Mouse (Mus musculus) liver, embryonic 15.5 days (tissue): ENCODE data around the gene Ctsf. TPM values are rescaled to one million over a fixed set of nuclear protein-coding genes. Genes with fewer than 3 reads are reported as not detected.

Source experiments
- ATAC-seq: fragments of 200-750 bp; cut with Nextera tagmentation; 2 replicates; pipeline ENCODE4 v1.8.0; 2017; ENCODE audit warnings: moderate number of reproducible peaks, mild to moderate bottlenecking, moderate library complexity; ENCODE audit not compliant: insufficient read depth
- H3K27ac ChIP-seq: fragments of 300-500 bp; sonication (generic); replicated peaks from 2 replicates; pipeline ENCODE4 v1.5.1; 2015; ENCODE audit warnings: mild to moderate bottlenecking, inconsistent platforms
- H3K27me3 ChIP-seq: fragments of 300-500 bp; sonication (generic); 2 replicates; pipeline ENCODE4 v1.6.1; 2015; ENCODE audit warnings: mild to moderate bottlenecking, inconsistent platforms
- H3K36me3 ChIP-seq: fragments of 300-500 bp; sonication (generic); replicated peaks from 2 replicates; pipeline ENCODE4 v1.6.1; 2015; ENCODE audit warnings: moderate library complexity, mild to moderate bottlenecking, inconsistent platforms
- H3K4me1 ChIP-seq: fragments of 300-500 bp; sonication (generic); replicated peaks from 2 replicates; pipeline ENCODE4 v1.6.1; 2015; ENCODE audit warnings: inconsistent platforms
- H3K4me2 ChIP-seq: fragments of 300-500 bp; sonication (generic); 2 replicates; pipeline ENCODE4 v1.6.1; 2015; ENCODE audit warnings: moderate library complexity, mild to moderate bottlenecking, inconsistent platforms
- H3K4me3 ChIP-seq: fragments of 300-500 bp; sonication (generic); replicated peaks from 2 replicates; pipeline ENCODE4 v1.5.1; 2015; ENCODE audit warnings: mild to moderate bottlenecking, inconsistent platforms
- H3K9ac ChIP-seq: fragments of 300-500 bp; sonication (generic); 2 replicates; pipeline ENCODE4 v1.6.1; 2015; ENCODE audit warnings: moderate library complexity, mild to moderate bottlenecking, inconsistent platforms
- H3K9me3 ChIP-seq: fragments of 300-500 bp; sonication (generic); replicated peaks from 2 replicates; pipeline ENCODE4 v1.6.1; 2016; ENCODE audit warnings: inconsistent platforms
- WGBS: fragments of 180-500 bp; shearing (Covaris S2); methylation state at CpG from one replicate; pipeline ENCODE4 v1.1.7; 2015; ENCODE audit warnings: mixed read lengths; ENCODE audit not compliant: insufficient replicate concordance; 5-methylcytosine and 5-hydroxymethylcytosine counted together
- polyA plus RNA-seq: library from polyadenylated mRNA; unstranded; fragments of >200 nt; fragmentation: Nextera tagmentation; extraction: Ambion mirVana; gene quantifications from 2 replicates; pipeline ENCODE4 v1.2.1, GENCODE M21; 2015

Ctsf gene
- polyA plus RNA-seq, 1 experiment from 2014 or later: 25.8 TPM

- no peaks in the 10 kb centered on the region for H3K27me3 ChIP-seq
- no peak for ATAC-seq
- peaks cover 10% of the 10 kb centered on the region for H3K4me1 ChIP-seq
- H3K36me3 ChIP-seq: peaks cover 36% of the 10 kb centered on the region
- H3K27ac ChIP-seq: no peak overlapping the region
- no peak overlapping the region for H3K9ac ChIP-seq
- WGBS: 83% methylated on average over 7 of the region's 7 CpGs
- H3K4me3 ChIP-seq: no peak overlapping the region
- H3K9me3 ChIP-seq: no peaks in the 10 kb centered on the region
- H3K4me2 ChIP-seq: no peak overlapping the region
Observed at GRCm38 (mm10) chr19:4829156-4829555, 25.8 kb upstream of the Ctsf start.

- H3K4me3 ChIP-seq: no peak overlapping the region
- H3K4me1 ChIP-seq: peaks cover 35% of the 10 kb centered on the region
- no peaks in the 10 kb centered on the region for H3K27me3 ChIP-seq
- no peak for ATAC-seq
- H3K27ac ChIP-seq: no peak overlapping the region
- peaks cover 16% of the 10 kb centered on the region for H3K36me3 ChIP-seq
- no peak overlapping the region for H3K9ac ChIP-seq
- H3K9me3 ChIP-seq: no peaks in the 10 kb centered on the region
- WGBS: 87% methylated on average over 8 of the region's 8 CpGs
- no peak overlapping the region for H3K4me2 ChIP-seq
Observed at GRCm38 (mm10) chr19:4833977-4834376, 21.0 kb upstream of the Ctsf start.

DNA sequence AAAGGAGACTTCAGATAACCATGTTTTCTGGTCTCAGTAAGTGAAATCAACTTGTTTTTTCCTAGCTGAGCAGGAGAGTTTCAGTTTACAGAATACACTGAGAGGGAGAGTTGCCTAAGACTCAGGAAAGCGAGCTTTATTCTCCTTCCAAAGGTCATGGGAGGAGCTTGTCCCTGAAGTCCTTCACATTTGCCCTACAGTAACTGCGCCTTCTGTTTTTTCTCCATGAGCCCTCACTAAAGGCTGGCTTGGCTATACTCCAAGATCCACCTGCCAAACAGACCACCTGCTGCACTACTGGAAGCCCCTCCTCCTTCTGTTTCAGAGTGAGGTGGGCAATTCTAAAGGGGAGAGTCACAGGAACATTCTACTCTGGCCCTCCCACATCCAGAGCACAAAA, 18.8 kb upstream of the Ctsf start:
- Histone ChIP-seq H3K4me2 (no peak overlapping the region), H3K4me1 (peaks cover 48% of the 10 kb centered on the region), H3K27me3 (peaks cover 17% of the 10 kb centered on the region), H3K4me3 (no peak overlapping the region), H3K9ac (no peak overlapping the region), H3K27ac (peak overlapping the region; percentile 26), H3K9me3 (no peaks in the 10 kb centered on the region), H3K36me3 (peaks cover 16% of the 10 kb centered on the region)
- no peak for ATAC-seq
- 75% methylated on average over 2 of the region's 2 CpGs for WGBS

DNA sequence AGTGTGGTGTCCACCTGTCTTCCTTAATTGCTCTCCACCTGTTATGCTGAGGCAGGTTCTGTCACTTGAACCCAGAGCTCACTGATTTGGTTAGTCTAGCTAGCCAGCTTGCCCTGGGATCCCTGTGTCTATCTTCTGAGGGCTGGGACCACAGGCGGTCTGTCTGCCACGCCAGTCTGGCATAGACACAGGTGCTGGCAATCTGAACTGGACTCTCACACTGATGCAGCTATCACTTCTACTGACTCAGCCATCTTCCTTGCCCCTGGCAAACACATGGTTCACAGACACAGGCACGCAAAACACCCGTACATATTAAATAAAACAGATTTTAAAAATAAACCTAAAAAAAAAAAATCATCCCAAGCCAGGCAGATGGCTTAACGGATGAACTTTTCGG, 17.9 kb upstream of the Ctsf start:
- no peak for ATAC-seq
- Histone ChIP-seq H3K36me3 (peaks cover 13% of the 10 kb centered on the region), H3K27ac (no peak overlapping the region), H3K4me1 (peaks cover 48% of the 10 kb centered on the region), H3K9me3 (no peaks in the 10 kb centered on the region), H3K4me3 (no peak overlapping the region), H3K4me2 (no peak overlapping the region), H3K27me3 (peaks cover 27% of the 10 kb centered on the region), H3K9ac (no peak overlapping the region)
- 82% methylated on average over 6 of the region's 6 CpGs for WGBS

DNA sequence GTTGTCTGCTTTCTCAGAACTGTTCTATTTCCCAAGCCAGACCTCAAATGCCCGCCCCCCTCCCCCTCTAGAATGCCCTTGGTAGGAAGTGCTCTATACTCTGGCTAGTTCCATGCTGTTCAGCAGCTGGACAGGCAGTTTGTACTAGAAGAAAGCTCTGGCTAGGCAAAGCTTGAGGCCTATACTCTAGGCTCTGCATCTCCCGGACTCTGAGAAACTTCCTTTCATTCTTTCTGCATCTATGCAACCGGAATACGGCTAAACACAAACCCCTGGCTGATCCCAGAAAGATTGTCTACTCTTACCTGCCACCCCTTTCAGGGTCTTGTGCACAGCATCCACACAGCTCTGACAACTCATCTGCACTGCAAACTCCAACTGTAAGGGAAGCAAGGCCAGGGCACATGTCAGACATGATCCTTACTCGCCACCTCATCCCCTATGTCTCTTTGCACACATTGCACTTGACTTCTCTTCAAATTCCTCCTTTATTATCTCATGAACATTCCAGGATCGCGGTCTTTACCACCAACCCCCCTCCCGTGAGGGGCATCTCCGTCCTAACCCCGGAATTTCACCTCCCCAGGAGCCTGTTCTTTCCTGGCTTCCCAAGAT, 16.3 kb upstream of the Ctsf start:
- Histone ChIP-seq H3K4me3 (peak overlapping the region; percentile 67), H3K4me1 (peaks cover 48% of the 10 kb centered on the region), H3K27me3 (peaks cover 41% of the 10 kb centered on the region), H3K36me3 (no peaks in the 10 kb centered on the region), H3K9ac (peak overlapping the region; percentile 76), H3K27ac (peak overlapping the region; percentile 79), H3K4me2 (peak overlapping the region; percentile 96), H3K9me3 (no peaks in the 10 kb centered on the region)
- 28% methylated on average over 10 of the region's 10 CpGs for WGBS
- peak; percentile 43 for ATAC-seq

DNA sequence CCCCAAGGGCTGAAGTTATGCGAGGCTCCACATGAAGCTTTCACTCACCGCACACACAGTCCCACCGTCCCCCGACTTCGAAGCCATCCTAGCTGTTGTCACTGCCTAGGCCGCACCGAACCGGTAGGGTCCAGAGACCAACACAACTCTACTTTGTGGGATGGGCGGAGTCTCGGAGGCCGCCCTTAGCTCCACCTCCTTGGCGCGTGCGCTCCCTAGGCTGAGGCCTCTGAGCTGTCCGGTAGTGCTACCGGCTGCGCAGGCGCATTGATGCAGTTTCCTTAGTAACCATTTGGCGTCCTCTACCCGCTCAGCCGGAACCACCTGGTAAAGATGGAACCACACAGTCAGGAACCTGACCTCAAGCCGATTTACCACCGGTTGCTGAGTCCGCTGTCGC, 15.8 kb upstream of the Ctsf start, which contains the start of the genes Ccs and Ccdc87:
Ccs (minus strand) TSS at position 184 of the 400 bp plus-strand sequence.
Ccdc87 (plus strand) TSS at position 218 of the 400 bp plus-strand sequence.
- peak within 1 kb of the TSS; percentile 96 for H3K4me2 ChIP-seq
- peaks cover 44% of the 10 kb centered on the region for H3K27me3 ChIP-seq
- no peaks in the 10 kb centered on the region for H3K9me3 ChIP-seq
- H3K4me3 ChIP-seq: peak within 1 kb of the TSS; percentile 67
- H3K36me3 ChIP-seq: no peaks in the 10 kb centered on the region
- H3K27ac ChIP-seq: peak within 1 kb of the TSS; percentile 79
- peak; percentile 97 for ATAC-seq
- peaks cover 48% of the 10 kb centered on the region for H3K4me1 ChIP-seq
- H3K9ac ChIP-seq: peak within 1 kb of the TSS; percentile 76
- WGBS: under 1% methylated on average over 25 of the region's 25 CpGs

DNA sequence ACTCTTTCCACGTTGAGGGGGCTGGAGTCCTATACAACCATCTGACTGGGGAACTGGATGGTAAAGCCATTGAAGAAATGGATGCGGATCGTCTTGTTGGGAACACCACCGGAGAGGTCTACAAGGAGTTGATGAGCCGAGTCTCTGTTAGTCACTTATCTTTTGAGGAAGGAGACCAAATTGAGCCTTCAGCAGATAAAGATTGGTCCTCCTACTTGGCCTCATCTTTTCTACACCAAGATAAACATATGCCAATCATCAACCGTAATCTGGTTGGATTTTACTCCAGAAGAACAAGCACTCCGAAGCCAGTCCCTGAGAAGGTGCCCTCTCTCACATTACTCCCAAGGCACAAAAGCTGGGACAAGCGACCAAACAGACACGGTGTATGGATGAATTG, 14.1 kb upstream of the Ctsf start:
- no peak for ATAC-seq
- Histone ChIP-seq H3K4me3 (no peak overlapping the region), H3K27ac (no peak overlapping the region), H3K36me3 (no peaks in the 10 kb centered on the region), H3K4me2 (no peak overlapping the region), H3K9ac (no peak overlapping the region), H3K27me3 (peaks cover 58% of the 10 kb centered on the region), H3K9me3 (no peaks in the 10 kb centered on the region), H3K4me1 (peaks cover 40% of the 10 kb centered on the region)
- WGBS: 55% methylated on average over 9 of the region's 9 CpGs

GRCm38 (mm10) chr19:4842611-4843010, 12.3 kb upstream of the Ctsf start:
- Histone ChIP-seq H3K4me2 (no peak overlapping the region), H3K9ac (no peak overlapping the region), H3K27me3 (peaks cover 72% of the 10 kb centered on the region), H3K27ac (no peak overlapping the region), H3K4me1 (peaks cover 31% of the 10 kb centered on the region), H3K4me3 (no peak overlapping the region), H3K36me3 (no peaks in the 10 kb centered on the region), H3K9me3 (no peaks in the 10 kb centered on the region)
- no peak for ATAC-seq
- WGBS: 40% methylated on average over 2 of the region's 2 CpGs

DNA sequence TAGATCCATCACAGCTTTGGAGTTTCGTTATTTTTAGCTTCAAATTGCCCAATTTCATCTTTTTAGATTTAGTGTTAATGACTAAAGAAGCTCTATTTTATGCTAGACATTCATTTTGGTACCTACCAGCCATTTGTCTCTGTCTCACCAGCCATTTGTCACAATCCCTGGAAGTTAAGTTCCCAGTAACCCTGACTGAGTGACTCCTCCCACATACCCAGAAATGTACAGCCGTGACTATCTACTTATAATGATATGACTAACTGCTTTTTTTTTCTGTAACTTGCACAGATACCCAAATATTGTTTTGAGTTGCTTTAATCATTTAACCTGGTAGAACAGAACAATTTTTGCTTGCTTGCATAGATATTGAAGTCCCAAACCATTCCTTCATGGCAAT, 9.1 kb upstream of the Ctsf start:
- 39% methylated on average over 2 of the region's 2 CpGs for WGBS
- Histone ChIP-seq H3K9me3 (no peaks in the 10 kb centered on the region), H3K4me2 (no peak overlapping the region), H3K9ac (no peak overlapping the region), H3K4me1 (peaks cover under 1% of the 10 kb centered on the region), H3K27me3 (peaks cover 86% of the 10 kb centered on the region), H3K36me3 (no peaks in the 10 kb centered on the region), H3K27ac (no peak overlapping the region), H3K4me3 (no peak overlapping the region)
- no peak for ATAC-seq

- no peak for ATAC-seq
- 22% methylated on average over 7 of the region's 7 CpGs for WGBS
- Histone ChIP-seq H3K9ac (no peak overlapping the region), H3K4me3 (no peak overlapping the region), H3K36me3 (no peaks in the 10 kb centered on the region), H3K4me2 (no peak overlapping the region), H3K9me3 (no peaks in the 10 kb centered on the region), H3K4me1 (no peaks in the 10 kb centered on the region; the same call in 1 of the 2 replicates), H3K27me3 (peaks cover 84% of the 10 kb centered on the region), H3K27ac (no peak overlapping the region)
Observed at GRCm38 (mm10) chr19:4847490-4847889, 7.4 kb upstream of the Ctsf start.

- ATAC-seq: no peak
- no peak overlapping the region for H3K27ac ChIP-seq
- H3K9me3 ChIP-seq: no peaks in the 10 kb centered on the region
- no peak overlapping the region for H3K4me2 ChIP-seq
- H3K27me3 ChIP-seq: peaks cover 85% of the 10 kb centered on the region
- 56% methylated on average over 4 of the region's 4 CpGs for whole genome bisulfite sequencing
- peaks cover 4% of the 10 kb centered on the region for H3K4me1 ChIP-seq
- H3K36me3 ChIP-seq: no peaks in the 10 kb centered on the region
- no peak overlapping the region for H3K9ac ChIP-seq
- H3K4me3 ChIP-seq: no peak overlapping the region
Observed at GRCm38 (mm10) chr19:4849800-4850199, 5.1 kb upstream of the Ctsf start.

- Histone ChIP-seq H3K9ac (no peak overlapping the region), H3K36me3 (no peaks in the 10 kb centered on the region), H3K9me3 (no peaks in the 10 kb centered on the region), H3K27ac (no peak overlapping the region), H3K4me2 (no peak overlapping the region), H3K4me1 (peaks cover 9% of the 10 kb centered on the region), H3K27me3 (peaks cover 87% of the 10 kb centered on the region), H3K4me3 (no peak overlapping the region)
- no peak for ATAC-seq
- 50% methylated on average over 5 of the region's 5 CpGs for WGBS
Observed at GRCm38 (mm10) chr19:4850281-4850680, 4.6 kb upstream of the Ctsf start.
